Mouse (Mus musculus): ENCODE data around the gene Abca4. TPM values are rescaled to one million over a fixed set of nuclear protein-coding genes. Genes with fewer than 3 reads are reported as not detected.

Gene Abca4
- total RNA-seq (2015) (0.91 and 1.4 TPM in 2 replicates), total RNA-seq (2017) (0.57 and 0.92 TPM in 2 replicates)

DNA sequence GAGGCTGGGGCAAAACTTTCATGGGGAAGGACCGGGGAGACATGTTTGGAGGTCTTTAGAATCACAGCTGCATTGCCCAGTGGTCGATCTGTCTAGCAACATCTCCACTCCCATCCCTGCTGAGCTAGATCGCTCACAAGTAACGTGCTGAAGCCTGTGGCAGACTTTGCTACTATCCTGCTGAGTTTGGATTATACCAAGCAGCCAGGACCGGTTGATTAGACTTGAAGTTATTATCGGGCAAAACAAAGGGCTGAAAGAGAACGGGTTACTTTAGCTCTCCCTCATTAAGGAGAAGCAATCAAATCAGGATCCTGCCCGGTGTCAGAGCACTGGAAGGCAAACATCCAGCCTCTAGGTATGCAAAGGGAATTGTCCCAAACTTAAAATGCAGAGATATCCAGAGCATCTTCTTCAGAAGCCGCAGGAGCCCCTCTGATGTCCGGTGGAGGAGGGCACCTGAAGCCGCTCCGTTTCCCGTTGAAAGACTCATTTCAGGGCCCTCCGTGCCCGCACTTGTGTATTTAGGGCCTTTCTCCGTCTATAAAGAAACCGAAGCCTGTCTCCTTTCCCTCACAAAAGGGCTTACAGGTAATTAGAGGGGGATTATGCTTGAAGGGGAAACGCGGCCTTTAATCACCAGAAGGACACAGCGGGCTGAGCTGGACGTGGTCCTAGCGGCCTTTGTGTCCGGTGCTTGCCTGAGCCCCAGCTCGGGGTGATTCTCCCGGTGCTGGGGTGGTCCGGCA, at the start of gene Abca4:
Abca4 (plus strand) TSS at position 645 of the 749 bp plus-strand sequence.
- ATAC-seq (ENCODE audit: poor library complexity, severe bottlenecking), result no peak

DNA sequence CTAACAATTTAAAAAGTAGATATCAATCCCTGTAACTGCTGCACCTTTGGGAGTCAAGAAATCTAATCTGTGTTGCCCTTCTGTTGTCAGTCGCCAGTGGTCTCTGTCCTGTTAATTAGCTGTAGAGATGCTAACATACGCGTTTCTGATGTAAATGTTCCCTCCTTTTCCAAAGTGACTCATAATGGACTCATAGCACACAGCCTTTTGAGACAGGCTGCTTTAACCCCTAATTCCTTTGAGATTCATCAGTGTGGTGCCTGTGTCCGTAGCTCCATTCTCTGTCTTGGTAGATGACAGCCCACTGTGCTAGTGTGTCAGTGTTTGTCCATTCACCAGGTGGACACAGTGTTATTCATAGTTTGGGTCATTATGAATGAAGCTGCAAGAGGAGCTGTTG, 49.1 kb upstream of the Abca4 start:
- ATAC-seq (ENCODE audit: poor library complexity, severe bottlenecking), result no peak

DNA sequence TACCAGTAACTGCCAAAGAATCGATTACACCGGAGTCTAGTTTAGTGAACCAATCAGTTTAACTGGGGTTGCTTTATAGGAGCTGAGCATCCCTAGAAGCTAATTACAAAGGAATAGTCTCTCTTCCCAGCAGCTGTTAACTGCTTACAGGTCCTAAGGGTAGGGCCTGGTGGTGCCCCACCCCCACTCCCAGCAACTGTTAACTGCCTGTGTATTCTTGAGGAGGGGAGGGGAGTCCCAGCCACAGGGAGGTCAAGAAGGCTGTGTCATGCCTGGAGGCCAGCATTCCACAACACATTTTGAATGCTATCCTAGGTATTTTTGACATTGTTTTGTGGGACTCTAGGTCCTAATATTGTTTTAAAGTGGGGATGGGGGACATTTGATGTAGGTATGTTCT, 44.3 kb upstream of the Abca4 start:
- no peak for ATAC-seq (ENCODE audit: poor library complexity, severe bottlenecking)

DNA sequence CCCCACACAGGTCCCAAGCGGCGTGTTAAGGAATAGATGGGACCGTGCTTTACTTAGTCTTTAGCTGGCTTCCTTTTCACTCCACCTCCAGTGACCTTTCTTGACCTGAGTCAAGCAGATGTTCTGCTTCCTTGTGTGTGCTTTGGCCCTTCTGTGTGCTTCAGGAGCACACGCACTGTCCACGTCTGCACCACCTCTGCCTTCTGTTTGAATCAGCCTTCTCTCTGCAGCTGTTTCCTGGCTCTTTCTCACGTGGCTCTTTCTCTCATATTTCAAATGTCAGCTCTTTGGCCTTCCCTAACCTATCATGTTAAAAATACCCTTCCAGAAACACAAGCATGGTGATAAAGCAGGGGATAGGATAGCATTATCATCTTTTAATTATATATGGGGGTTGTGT, 42.7 kb upstream of the Abca4 start:
- no peak for ATAC-seq (ENCODE audit: poor library complexity, severe bottlenecking)

DNA sequence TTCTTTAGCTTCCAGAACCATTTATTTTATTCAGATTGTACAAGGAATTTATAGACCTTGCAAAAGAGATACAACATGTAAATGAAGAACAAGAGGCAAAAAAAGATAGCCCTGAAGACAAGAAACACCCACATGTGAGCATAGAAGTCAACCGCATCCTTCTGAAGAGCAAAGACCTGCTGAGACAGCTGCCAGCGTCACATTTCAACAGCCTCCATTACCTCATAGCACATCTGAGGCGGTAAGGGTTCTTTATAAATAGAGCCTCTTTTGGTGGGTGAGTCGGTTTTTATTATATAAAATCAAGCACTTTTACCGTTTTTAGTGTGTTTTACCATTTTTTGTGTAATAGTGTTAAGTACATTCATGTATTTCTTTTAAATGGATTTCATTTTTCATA, 34.4 kb upstream of the Abca4 start:
- no peak for ATAC-seq (ENCODE audit: poor library complexity, severe bottlenecking)

DNA sequence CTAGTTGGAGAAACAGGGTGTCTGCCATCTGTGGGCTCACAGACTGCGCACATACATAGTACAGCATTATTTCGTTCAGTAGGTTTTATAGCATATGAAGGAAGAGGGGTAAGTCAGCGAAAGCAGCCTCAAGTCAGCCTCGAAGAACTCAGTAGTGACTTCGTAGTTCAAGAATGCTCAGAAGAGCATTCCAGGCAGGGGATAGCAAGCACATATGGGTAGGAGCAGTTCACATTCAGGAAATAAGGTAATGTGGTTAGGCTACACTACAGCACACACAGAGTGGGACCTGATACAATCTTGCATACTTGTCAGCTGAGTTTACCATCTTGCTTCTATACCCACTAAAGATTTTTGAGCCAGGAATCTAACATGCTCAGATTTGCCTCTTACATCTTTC, 34.0 kb upstream of the Abca4 start:
- ATAC-seq (ENCODE audit: poor library complexity, severe bottlenecking), result no peak

DNA sequence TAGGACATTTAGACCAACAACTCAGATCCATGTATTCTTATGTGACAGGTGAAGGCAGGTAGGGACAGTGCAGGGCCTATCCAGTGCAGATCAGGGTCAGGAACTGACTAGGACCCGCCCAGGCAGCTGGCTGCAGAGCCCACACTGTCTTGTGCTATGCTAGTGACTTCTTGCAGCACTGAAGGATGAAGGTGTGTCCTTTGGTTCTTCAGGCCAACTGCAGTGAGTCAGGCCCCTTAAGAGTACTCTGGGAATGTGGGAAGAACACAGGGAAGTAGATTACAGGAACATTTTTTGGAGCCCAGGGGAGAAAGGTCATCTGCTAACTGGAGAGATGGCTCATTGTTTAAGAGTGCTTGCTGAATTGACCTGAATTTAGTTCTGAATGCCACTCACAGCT, 31.8 kb upstream of the Abca4 start:
- no peak for ATAC-seq (ENCODE audit: poor library complexity, severe bottlenecking)

DNA sequence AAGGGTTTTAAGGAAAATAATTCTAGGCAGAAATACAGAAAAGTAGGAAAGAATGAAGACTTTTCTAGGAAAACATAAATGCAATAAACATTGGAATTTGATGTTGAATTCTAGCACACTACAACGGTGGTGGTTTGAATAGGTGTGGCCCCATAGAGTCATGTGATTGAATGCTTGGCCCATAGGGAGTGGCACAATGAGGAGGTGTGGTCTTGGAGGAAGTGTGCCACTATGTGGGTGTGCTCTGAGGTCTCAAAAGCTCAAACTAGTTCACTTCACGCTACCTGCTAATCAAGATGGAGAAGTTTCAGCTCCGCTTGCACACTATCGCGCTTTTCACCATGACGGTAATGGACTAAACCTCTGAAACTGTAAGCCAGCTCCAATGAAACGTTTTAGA, 25.8 kb upstream of the Abca4 start:
- ATAC-seq (ENCODE audit: poor library complexity, severe bottlenecking), result no peak

DNA sequence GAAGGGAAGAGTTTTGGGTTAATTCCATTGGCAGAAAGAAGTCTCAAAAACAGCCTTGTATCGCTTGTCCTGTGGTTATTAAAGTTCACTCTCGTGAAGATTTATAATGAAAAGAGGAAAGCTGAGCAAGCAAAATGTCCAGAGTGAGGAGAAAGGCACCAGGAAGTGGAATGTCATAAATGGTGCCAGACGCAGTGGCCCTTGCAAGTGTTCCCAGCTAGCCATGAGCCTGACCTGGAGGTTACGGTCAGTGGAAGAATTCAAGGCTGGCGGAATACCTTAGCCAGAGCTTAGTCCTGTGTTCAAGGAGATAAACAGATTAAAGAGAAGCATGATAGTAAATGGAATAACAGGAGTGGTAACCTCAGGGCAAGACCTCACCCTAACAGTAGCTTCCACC, 25.1 kb upstream of the Abca4 start:
- ATAC-seq (ENCODE audit: poor library complexity, severe bottlenecking), result no peak

DNA sequence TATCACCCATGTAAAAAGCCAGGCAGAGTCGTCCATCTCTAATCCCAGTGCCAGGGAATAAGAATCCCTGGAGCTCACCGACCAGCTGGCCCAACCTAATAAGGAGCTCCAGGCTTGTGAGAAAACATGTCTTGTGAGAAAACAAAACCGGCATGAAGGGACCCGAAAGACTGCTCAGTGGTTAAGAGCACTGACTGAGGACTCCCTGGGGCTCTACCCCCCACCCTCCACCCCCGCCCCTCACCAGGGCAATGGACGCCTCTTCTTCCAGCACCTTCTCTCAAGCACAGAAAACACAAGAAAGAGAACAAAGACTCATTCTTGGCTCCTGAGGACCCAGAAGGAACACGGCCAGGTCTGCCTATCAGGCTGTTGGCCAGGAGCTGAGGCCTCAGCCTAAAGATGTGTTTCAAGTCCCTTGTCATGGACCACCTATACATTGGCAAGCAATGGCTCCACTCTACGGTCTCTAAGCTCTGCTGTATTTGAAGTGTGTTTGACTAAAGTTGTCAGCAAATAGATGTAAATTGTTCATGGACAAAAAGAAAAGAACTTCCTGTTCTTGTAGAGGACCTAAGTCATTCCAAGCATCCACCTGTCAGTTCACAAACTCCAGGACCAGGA, 23.1 kb upstream of the Abca4 start:
- ATAC-seq (ENCODE audit: poor library complexity, severe bottlenecking), result no peak

DNA sequence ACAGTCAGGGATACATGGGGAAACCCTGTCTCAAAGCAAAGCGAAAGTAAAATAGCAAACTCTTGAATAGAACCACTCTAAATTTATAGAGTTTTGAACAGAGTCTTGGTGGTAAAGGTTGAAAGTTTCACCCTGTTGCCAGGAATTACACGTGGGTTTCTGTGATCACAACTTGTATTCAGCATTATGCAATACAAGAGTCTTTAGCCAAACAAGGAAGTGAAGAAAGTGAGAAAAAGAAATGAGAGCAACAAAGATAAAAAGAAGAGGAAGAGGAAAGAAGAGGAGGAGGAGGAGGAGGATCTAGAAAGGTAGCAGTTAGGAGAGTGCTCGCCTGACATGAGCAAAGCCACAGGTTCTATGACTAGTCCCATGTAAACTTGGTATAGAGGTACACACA, 21.9 kb upstream of the Abca4 start:
- ATAC-seq (ENCODE audit: poor library complexity, severe bottlenecking), result peak; percentile 33; the same call in 1 of the 2 replicates

DNA sequence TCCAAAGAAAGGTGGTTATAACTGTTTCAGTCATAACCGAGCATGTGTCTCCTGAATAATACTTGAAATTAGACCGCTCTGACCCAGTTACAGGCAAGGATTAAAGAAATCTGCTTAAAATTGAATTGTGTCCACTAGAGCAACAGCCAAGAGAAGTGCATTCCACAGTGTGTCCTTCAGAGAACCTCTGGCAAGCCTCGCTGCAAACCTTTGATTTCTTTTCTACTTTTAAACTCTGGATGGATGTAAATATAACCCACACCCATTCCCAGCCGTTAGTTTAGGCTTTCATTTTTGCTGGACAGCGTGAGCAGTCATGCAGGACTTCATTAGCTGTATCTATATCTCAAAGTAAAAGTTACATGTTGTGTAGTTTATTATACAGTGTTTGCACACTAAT, 17.6 kb upstream of the Abca4 start:
- no peak for ATAC-seq (ENCODE audit: poor library complexity, severe bottlenecking)

DNA sequence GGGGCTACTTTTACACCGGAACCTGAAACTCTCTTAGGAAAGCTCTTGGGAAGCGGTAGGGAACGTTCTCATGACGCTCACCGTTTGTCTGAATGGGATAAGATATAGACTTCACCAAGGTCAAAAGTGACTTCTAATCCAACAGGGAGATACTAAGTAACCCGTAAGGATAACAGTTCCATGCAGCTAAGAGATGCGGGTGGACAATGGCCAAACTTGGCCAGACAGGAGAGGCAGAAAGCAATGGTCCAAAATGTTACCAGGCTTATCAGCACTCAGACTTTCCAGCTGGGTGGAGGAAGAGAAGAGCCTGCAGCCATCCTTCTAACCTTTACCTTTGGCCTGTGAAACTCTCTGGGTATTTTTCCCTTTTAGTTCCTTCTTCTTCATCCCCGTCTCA, 16.5 kb upstream of the Abca4 start:
- no peak for ATAC-seq (ENCODE audit: poor library complexity, severe bottlenecking)

DNA sequence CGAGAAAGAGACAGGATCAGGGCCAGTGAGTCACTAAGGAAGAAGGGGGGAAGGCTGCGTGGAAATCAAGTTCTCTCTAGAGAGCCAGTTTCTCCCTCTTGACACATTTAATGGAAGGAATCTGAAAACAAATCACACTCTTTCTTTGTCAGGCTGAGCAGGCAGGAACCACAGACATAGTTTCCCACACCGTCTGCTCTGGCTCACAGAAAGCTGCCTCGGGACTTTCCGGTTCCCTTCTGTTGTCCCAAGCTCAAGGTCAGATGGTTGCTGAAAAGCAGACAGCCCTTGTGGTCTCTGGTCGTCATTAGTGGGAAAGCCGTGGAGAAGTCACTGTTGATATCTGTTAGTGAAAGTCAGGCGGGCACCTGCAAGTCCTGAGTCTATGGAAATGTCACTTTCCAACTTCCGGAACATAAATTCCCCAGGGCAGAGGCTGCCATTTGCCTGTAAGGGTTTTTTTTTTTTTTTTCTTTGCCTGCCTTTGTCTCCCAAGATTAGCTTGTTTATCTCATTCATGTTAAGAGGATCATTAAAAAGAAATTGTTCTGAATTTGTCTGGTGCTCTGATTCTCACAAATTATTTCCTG, 10.9 kb upstream of the Abca4 start:
- no peak for ATAC-seq (ENCODE audit: poor library complexity, severe bottlenecking)

DNA sequence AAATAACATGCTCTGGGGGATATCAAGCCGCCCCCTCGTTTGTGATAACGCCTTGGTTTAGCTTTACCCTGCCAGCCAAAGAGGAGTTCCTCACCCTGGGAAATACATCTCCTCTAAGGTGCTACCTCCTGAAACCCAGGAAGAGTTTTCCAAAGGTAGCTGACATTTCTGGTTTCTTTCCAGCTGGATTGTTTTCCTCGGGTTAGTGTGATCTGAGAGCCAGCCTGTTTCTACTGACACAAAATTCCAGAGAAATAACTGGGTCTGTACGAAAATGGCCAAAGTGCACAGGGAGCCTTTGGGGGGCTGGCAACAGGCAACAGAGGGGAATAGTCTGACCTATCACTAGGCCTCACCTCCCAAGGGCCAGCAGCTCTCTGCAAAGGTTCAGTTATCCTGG, 10.0 kb upstream of the Abca4 start:
- ATAC-seq (ENCODE audit: poor library complexity, severe bottlenecking), result no peak

DNA sequence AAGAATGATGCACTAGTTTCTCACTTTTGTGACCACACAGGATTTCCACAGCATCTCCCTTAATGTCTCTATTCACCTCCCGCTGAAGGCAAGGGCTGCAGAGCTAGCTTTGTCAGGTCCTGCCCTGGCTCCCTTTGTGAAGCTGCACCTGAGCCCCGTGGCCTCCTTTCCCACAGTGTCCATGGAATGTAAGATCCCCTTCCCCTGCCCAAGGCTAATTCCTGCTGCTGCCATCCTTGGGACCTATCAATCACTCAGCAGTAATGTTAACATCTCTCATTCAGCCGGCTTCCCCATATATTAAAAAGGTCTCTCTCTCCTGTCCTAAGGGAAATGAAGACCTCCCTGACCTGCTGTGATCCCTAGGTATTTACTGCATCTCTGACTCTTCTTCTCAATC, 9.2 kb upstream of the Abca4 start:
- ATAC-seq (ENCODE audit: poor library complexity, severe bottlenecking), result no peak

DNA sequence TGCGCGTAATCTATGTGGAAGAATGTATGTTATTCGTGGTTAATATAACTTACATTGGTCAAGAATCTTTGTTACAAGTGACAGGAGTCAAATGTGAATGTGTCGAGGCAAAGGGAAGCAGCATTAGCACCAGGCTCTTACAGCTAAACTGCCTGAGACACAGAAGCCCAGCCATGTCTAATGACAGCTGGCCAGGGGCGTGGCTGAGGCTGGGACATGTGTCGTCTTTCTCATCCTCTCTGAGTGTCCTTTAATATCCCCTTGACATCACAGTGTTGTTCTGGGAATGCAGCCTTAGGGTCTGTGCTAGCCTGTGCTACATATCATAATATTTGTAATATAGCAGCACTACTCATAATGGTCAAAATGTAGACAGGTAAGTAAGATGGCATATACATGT, 3.7 kb upstream of the Abca4 start:
- ATAC-seq (ENCODE audit: poor library complexity, severe bottlenecking), result no peak

DNA sequence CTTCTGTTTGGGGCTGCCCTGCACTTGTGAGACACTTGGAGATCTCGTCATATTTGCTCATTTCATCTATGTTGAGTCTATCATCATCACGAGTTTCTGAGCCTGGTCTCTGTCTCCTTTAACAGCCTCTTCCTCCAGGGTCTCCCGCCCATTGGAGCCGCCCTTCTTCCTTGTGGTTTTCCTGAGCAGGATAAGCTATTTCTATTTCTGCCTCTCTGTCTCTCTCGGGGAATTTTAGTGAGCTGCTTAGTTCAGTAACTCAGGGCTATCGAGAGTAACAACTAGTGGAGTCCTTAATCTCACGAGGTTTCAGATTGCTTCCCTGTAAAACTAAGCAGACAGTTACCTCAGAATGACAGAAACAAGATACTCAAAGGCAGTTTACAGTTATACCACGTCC, 1.1 kb upstream of the Abca4 start:
- no peak for ATAC-seq (ENCODE audit: poor library complexity, severe bottlenecking)

DNA sequence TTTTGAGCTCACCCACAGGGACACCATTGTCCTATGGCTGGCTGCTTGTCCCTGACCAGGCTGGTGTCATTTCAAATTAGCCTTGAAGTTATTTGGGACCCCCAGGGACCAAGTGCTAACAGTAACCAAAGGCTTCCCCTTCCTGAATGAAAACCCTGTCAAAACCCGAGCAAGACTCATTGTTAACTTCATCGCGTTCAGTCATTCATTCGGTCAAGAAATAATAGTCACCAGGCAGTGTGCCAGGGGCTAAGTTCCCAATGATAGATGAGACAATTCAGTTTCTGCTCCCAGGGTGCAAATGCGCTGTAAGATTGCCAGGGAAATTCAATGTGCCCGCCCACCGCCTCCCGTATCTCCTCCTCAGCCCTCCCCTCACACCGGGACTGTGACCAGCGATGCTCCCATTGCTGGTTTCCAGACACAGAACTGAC, 2.0 kb downstream of the Abca4 start:
- no peak for ATAC-seq (ENCODE audit: poor library complexity, severe bottlenecking)

DNA sequence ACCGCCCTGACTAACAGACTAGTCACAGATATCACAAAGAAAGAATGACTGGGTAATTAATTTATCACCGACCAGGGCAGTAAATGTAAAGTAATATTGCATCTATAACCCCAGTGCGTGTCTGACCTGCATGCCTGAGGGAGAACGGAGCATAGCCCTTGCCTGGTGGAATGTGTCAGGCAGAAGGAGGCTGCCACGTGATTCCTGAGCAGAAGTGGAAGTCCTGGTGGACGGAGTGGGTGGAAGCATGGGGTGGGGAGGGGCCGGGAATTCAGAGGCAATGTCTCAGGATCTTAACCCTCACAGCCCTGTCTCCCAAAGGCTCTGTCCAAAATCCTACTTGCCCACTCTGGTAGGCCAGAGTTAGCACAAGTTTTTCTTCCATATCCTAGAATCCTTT, 3.2 kb downstream of the Abca4 start:
- no peak for ATAC-seq (ENCODE audit: poor library complexity, severe bottlenecking)

DNA sequence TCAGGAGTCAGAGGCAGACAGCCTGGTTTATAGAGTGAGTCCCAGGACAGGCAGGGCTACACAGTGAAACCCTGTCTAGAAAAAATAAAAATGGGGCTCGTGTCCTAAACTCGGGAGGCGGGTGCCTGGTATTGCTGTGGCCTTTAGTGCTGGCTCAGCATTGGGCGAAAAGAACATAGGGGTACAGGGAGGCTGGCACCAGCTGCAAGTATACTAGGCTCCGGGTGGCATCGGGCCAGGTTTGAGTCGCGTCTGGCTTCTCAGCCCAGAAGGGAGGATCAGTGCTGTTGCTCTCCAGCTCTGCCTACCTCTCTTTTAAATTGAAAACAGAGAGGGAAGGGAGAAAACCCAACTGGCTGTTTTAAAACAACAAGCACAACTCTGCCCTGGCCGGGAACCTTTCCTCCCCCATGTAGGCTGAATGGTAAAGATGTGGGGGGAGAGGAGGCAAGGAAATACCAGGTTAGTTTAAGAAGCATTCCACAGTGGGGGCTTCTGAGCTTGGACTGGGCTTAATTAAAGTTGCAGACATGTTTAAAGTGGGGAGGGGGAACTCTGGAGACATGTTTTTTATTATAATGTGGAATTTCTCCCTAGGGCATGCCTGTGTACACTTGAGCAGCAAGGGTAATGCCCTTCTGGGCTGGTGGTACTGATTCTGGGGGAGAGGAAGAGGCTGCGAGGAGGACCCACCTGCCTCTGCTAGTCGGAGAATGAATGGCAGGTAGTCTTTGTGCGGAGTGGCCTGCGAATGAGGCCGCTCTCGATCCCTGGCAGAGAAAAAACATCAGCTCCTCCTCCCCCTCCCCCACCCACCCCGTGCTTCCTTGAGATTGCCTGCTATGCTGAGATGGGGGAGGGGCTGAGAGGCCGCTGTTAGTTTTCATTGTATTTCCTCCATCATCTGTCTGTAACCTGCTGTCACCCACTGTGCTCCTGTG, 3.9 kb downstream of the Abca4 start:
- ATAC-seq (ENCODE audit: poor library complexity, severe bottlenecking), result no peak

Data from megakaryocyte, adult 5-6 weeks (primary cell).